Mouse (Mus musculus) heart, postnatal 4 days (tissue): ENCODE measurements at regions not wholly inside any gene's neighbourhood (a gene's known extent, or its start where the extent isn't known, plus 50 kb on each side); places are given as distances from the start of the nearest gene placed in this dataset.

Source experiments
- DNase-seq: peaks from one replicate; pipeline ENCODE4 v3.0.0; 2021

GRCm38 (mm10) chr4:105561611-105562010 is 228.1 kb upstream of the Gm12728 start:
- no peak for DNase-seq

GRCm38 (mm10) chr4:105565796-105566195 is 223.9 kb upstream of the Gm12728 start:
- no peak for DNase-seq

- DNase-seq: no peak
These were observed 222.9 kb upstream of the Gm12728 start for GRCm38 (mm10) chr4:105566513-105567457.

GRCm38 (mm10) chr4:105569671-105570070 is 220.0 kb upstream of the Gm12728 start:
- no peak for DNase-seq

- no peak for DNase-seq
These were observed 214.1 kb upstream of the Gm12728 start for GRCm38 (mm10) chr4:105575550-105575949.

GRCm38 (mm10) chr4:105580987-105581386 is 208.7 kb upstream of the Gm12728 start:
- no peak for DNase-seq

- no peak for DNase-seq
These were observed 205.2 kb upstream of the Gm12728 start for GRCm38 (mm10) chr4:105584329-105584925.

- DNase-seq: no peak
These were observed 186.0 kb upstream of the Gm12728 start for GRCm38 (mm10) chr4:105603661-105604060.

- DNase-seq: no peak
These were observed 185.1 kb upstream of the Gm12728 start for GRCm38 (mm10) chr4:105604607-105605006.

GRCm38 (mm10) chr4:105606731-105607130 is 182.9 kb upstream of the Gm12728 start:
- no peak for DNase-seq

GRCm38 (mm10) chr4:105610917-105611316 is 178.8 kb upstream of the Gm12728 start:
- DNase-seq: no peak

GRCm38 (mm10) chr4:105614390-105614789 is 175.3 kb upstream of the Gm12728 start:
- DNase-seq: no peak

- peak; percentile 53 for DNase-seq
These were observed 163.0 kb upstream of the Gm12728 start for GRCm38 (mm10) chr4:105626371-105627320.

GRCm38 (mm10) chr4:105629581-105629980 is 160.1 kb upstream of the Gm12728 start:
- no peak for DNase-seq

- DNase-seq: no peak
These were observed 158.9 kb upstream of the Gm12728 start for GRCm38 (mm10) chr4:105630595-105631369.

- no peak for DNase-seq
These were observed 156.9 kb upstream of the Gm12728 start for GRCm38 (mm10) chr4:105632581-105633358.

- DNase-seq: no peak
These were observed 155.9 kb upstream of the Gm12728 start for GRCm38 (mm10) chr4:105633789-105634188.

- DNase-seq: no peak
These were observed 148.9 kb upstream of the Gm12728 start for GRCm38 (mm10) chr4:105640793-105641192.

GRCm38 (mm10) chr4:105641582-105641981 is 148.1 kb upstream of the Gm12728 start:
- no peak for DNase-seq

- no peak for DNase-seq
These were observed 140.7 kb upstream of the Gm12728 start for GRCm38 (mm10) chr4:105648820-105649446.

GRCm38 (mm10) chr4:105649447-105649833 is 140.2 kb upstream of the Gm12728 start:
- DNase-seq: no peak
